In the genomic region with DNA sequence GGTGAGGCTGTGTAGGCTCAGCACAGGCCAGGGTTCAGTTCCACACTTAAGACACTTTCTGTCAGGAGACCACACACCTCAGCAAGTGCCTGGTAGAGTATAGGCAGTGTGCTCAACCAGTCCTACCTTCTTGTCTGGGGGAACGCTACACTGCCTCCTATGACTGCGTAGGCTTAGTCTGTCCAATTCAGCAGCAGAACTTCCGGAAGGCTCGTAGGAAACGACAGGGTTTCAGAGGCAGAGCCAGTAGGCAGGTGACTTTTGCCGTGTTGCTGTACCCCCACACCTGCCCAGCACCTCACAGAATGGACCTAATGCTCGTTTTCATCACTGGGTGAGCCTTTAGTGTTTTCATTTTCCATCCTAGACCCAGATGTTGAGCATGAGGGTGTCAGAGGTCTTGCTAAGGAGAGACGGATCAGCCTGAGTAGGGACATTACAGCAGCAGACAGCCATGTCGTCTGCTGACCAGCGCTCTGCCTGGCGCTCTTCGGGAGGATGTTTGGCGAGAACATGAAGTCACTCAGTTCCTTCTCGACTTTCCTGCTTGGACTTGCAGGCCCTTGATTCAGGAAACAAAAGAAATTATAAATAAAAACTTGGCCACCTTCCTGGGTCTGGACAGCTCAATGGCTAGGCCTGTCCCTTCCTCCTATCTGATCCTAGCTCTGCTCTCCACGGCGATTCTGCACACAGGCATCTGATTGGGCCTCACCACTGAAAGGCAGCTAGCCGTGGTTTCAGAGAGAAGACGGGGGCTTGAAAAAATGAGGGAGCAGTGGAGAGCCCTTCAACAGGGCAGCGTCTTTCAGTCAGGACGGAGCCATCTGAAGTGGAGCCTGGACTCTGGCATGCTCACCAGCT, we compare ENCODE assay signal across 12 mouse cellular contexts. TPM values are rescaled to one million over a fixed set of nuclear protein-coding genes. Genes with fewer than 3 reads are reported as not detected.
A peak's percentile ranks its signal among the peaks of the same experiment; 100 is the strongest.
DNase-seq lines count a peak whose midpoint lies in the region; ATAC-seq and TF ChIP-seq lines count a peak whose summit lies in the region.
"Had no signal": no experiment of that assay in that cellular context is flagged by ENCODE, and none has a peak within 500 bp of the region (broad histone marks: within the 10 kb centered on the region; RNA-seq: fewer than 3 reads in every experiment).

No protein-coding gene starts in this region.

- no peak for ATAC-seq in heart, embryonic 11.5 days (replicated peaks; ENCODE audit: insufficient number of reproducible peaks, low FRiP score, low TSS enrichment)
- ATAC-seq in lung, postnatal 0 days = peak; percentile 65
- ATAC-seq: inflammation-experienced regulatory T-cells, adult 6 months had no signal

- WGBS in heart, embryonic 11.5 days (ENCODE audit: insufficient replicate concordance) = 81% methylated on average over 20 of the region's 20 CpGs
- 53% methylated on average over 20 of the region's 20 CpGs for WGBS in lung, postnatal 0 days
- 93% methylated on average over 20 of the region's 20 CpGs for WGBS in forebrain, embryonic 10.5 days

- TF ChIP-seq EP300 in lung, postnatal 0 days (IDR thresholded peaks at IDR 0.05) = peak; percentile 85

- no peak overlapping the region for H3K4me2 ChIP-seq in heart, embryonic 11.5 days
- no peak overlapping the region for H3K4me2 ChIP-seq in lung, postnatal 0 days (replicated peaks; ENCODE audit: low read depth, low read length)
- H3K4me2 ChIP-seq: limb, embryonic 12.5 days had no signal

- H3K36me3 ChIP-seq in heart, embryonic 11.5 days (ENCODE audit: control insufficient read depth, insufficient read depth, low read length) = no peaks in the 10 kb centered on the region
- H3K36me3 ChIP-seq in lung, postnatal 0 days (ENCODE audit: insufficient read depth, low read length) = no peaks in the 10 kb centered on the region
- H3K36me3 ChIP-seq in forebrain, embryonic 10.5 days (replicated peaks) = no peaks in the 10 kb centered on the region
- H3K36me3 ChIP-seq: limb, embryonic 12.5 days had no signal

- H3K27me3 ChIP-seq in heart, embryonic 11.5 days (ENCODE audit: control insufficient read depth, insufficient read depth, low read length) = no peaks in the 10 kb centered on the region
- no peaks in the 10 kb centered on the region for H3K27me3 ChIP-seq in lung, postnatal 0 days (replicated peaks; ENCODE audit: insufficient read depth, low read length)
- peaks cover 82% of the 10 kb centered on the region for H3K27me3 ChIP-seq in forebrain, embryonic 10.5 days (ENCODE audit: poor library complexity, severe bottlenecking)
- H3K27me3 ChIP-seq: limb, embryonic 12.5 days; megakaryocyte, embryonic 14.5 days had no signal

- H3K9ac ChIP-seq in heart, embryonic 11.5 days (ENCODE audit: low read depth, low read length) = no peak overlapping the region
- no peak overlapping the region for H3K9ac ChIP-seq in lung, postnatal 0 days (replicated peaks; ENCODE audit: low read depth)
- H3K9ac ChIP-seq: limb, embryonic 12.5 days had no signal

- intact Hi-C loops in heart, postnatal 25 days (cut with DNase I) = loop anchor here (5.0 to 10.0 kb wide), 4 partner anchors 42 to 455 kb away; partner anchors contain the start of genes Ctbp2 and Fgfr2

- H3K9me3 ChIP-seq in heart, embryonic 11.5 days (replicated peaks; ENCODE audit: control insufficient read depth, low read length) = no peaks in the 10 kb centered on the region
- H3K9me3 ChIP-seq in lung, postnatal 0 days (ENCODE audit: low read length) = no peaks in the 10 kb centered on the region
- H3K9me3 ChIP-seq in forebrain, embryonic 10.5 days = no peaks in the 10 kb centered on the region
- H3K9me3 ChIP-seq: limb, embryonic 12.5 days; megakaryocyte, embryonic 14.5 days had no signal

- H3K4me1 ChIP-seq in heart, embryonic 11.5 days (ENCODE audit: control insufficient read depth, insufficient read depth, low read length) = peaks cover 12% of the 10 kb centered on the region; the same call in 1 of the 2 replicates
- H3K4me1 ChIP-seq in brown adipose tissue, adult 24 weeks (ENCODE audit: control insufficient read depth, insufficient read depth, insufficient read length, low read length) = peaks cover 45% of the 10 kb centered on the region
- H3K4me1 ChIP-seq in lung, postnatal 0 days (ENCODE audit: insufficient read depth, low read depth, low read length) = peaks cover 13% of the 10 kb centered on the region; the same call in 1 of the 2 replicates
- H3K4me1 ChIP-seq in forebrain, embryonic 10.5 days = peaks cover 43% of the 10 kb centered on the region

- peak; percentile 97 for DNase-seq in heart, adult 11 months
- peak; percentile 34 for DNase-seq in heart, postnatal 25 days (ENCODE audit: low spot score)
- DNase-seq in lung, postnatal 0 days (ENCODE audit: low spot score) = peak; percentile 83
- no peak for DNase-seq in forebrain, embryonic 10.5 days (ENCODE audit: extremely low spot score, low spot score)
- DNase-seq in spleen, postnatal 14 days (ENCODE audit: low spot score in 2 of 2) = no peak
- no peak for DNase-seq in cerebellum, postnatal 36 days

- H3K4me3 ChIP-seq in heart, embryonic 11.5 days (ENCODE audit: low read depth, low read length) = no peak overlapping the region
- H3K4me3 ChIP-seq in brown adipose tissue, adult 24 weeks (ENCODE audit: insufficient read depth, low read depth, low read length) = no peak overlapping the region
- no peak overlapping the region for H3K4me3 ChIP-seq in lung, postnatal 0 days (ENCODE audit: low read depth, low read length)
- H3K4me3 ChIP-seq in forebrain, embryonic 10.5 days = no peak overlapping the region
- H3K4me3 ChIP-seq: erythroblast, embryonic 14.5 days; limb, embryonic 12.5 days; megakaryocyte, embryonic 14.5 days had no signal

- H3K27ac ChIP-seq in heart, embryonic 11.5 days (ENCODE audit: low read depth, low read length) = no peak overlapping the region
- peak overlapping the region; percentile 98 for H3K27ac ChIP-seq in brown adipose tissue, adult 24 weeks (replicated peaks; ENCODE audit: low read depth, low read length)
- peak overlapping the region; percentile 85 for H3K27ac ChIP-seq in lung, postnatal 0 days (ENCODE audit: low read length)
- H3K27ac ChIP-seq in forebrain, embryonic 10.5 days = no peak overlapping the region; the same call in 1 of the 2 replicates
- H3K27ac ChIP-seq: limb, embryonic 12.5 days had no signal

- TF ChIP-seq CTCF in lung, postnatal 0 days (IDR thresholded peaks at IDR 0.05) = peak; percentile 36

RNA-seq across cellular contexts. Expression of gene Lhpp, which starts 59.8 kb away (rescaled TPM):
- 21.2 and 21.9 TPM in 2 replicates for polyA plus RNA-seq in heart, embryonic 11.5 days (2014; fragmentation: Nextera tagmentation; extraction: Ambion mirVana)
- 11.1 and 13.9 TPM in 2 replicates for polyA plus RNA-seq in brown adipose tissue, adult 24 weeks (2012; ENCODE audit: insufficient read depth, insufficient read length, missing spikeins)
- 10 to 100 TPM; 14.6 to 15.6 TPM for total RNA-seq in heart, postnatal 25 days (2021)
- polyA plus RNA-seq in lung, postnatal 0 days (2015; fragmentation: Nextera tagmentation; extraction: Ambion mirVana) = 5.9 and 7.6 TPM in 2 replicates
- 17.3 and 17.4 TPM in 2 replicates for polyA plus RNA-seq in forebrain, embryonic 10.5 days (2016; fragmentation: Nextera tagmentation; extraction: Ambion mirVana)

Comparison
In these comparisons a context has a peak if more than half of its experiments do, and no peak if none do; other contexts are left out.
1. DNase-seq: peak in heart, adult 11 months (single experiment), heart, postnatal 25 days (single experiment) and lung, postnatal 0 days (single experiment); none in forebrain, embryonic 10.5 days (single experiment), spleen, postnatal 14 days (0 of 2) and cerebellum, postnatal 36 days (0 of 2).
2. H3K27ac ChIP-seq: peak in brown adipose tissue, adult 24 weeks (single experiment) and lung, postnatal 0 days (single experiment); none in heart, embryonic 11.5 days (single experiment) and forebrain, embryonic 10.5 days (single experiment).